Mouse (Mus musculus) ovary, adult 18-20 months (tissue): ENCODE data around the gene Stx19.

Experiments used
- DNase-seq: peaks from one replicate; pipeline ENCODE4 v3.0.0; 2022; ENCODE audit warnings: low spot score, mixed read lengths

The Stx19 gene

DNA sequence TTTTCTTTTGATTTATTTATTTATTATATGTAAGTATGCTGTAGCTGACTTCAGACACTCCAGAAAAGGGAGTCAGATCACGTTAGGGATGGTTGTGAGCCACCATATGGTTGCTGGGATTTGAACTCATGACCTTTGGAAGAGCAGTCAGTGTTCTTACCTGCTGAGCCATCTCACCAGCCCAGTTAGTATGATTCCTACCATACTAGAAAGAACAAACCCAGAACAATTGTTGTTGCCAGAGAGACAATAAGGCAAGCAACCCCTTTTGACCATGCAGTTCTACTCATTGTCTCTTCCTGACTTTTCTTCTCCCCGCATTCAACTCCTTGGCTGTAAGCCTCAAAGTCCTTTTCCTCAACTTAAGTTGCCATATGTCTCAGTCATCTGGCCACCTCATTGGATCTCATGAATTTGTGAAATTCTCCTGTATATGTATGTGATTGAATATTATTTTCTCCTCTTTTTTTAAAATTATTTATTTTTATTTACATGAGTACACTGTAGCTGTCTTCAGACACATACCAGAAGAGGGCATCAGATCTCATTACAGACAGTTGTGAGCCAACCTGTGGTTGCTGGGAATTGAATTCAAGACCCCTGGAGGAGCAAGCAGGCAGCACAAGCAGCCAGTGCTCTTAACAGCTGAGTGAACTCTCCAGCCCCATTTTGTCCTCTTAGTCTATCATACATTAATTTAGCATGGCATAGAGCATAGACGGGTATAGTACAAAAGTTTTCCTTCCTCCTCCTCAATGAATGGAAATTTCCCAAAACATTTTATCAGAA lies 38.2 kb downstream of the Stx19 start:
- no peak for DNase-seq

DNA sequence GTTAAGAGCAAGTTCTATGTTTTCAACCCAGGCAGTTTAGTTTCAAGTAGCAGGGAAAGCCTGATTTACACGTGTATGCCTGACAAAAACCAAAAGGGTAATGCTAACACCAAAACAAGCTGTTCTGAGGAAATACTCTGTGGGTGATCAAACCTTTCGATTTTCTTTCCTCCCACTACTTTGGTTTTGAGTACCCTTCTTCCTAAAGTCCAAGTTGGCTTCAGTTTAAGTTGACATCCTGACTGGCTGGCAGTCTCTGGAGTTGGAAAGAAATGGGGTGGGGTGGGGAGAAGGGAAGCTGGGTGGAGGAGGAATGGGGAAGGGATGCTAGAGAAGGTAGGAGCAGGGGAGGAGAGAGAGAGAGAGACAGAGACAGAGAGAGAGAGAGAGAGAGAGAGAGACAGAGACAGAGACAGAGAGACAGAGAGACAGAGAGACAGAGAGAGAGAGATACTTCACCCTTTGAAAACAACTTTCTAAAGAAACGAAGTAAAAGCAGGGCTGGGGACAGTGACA lies 39.2 kb downstream of the Stx19 start:
- DNase-seq: no peak

DNA sequence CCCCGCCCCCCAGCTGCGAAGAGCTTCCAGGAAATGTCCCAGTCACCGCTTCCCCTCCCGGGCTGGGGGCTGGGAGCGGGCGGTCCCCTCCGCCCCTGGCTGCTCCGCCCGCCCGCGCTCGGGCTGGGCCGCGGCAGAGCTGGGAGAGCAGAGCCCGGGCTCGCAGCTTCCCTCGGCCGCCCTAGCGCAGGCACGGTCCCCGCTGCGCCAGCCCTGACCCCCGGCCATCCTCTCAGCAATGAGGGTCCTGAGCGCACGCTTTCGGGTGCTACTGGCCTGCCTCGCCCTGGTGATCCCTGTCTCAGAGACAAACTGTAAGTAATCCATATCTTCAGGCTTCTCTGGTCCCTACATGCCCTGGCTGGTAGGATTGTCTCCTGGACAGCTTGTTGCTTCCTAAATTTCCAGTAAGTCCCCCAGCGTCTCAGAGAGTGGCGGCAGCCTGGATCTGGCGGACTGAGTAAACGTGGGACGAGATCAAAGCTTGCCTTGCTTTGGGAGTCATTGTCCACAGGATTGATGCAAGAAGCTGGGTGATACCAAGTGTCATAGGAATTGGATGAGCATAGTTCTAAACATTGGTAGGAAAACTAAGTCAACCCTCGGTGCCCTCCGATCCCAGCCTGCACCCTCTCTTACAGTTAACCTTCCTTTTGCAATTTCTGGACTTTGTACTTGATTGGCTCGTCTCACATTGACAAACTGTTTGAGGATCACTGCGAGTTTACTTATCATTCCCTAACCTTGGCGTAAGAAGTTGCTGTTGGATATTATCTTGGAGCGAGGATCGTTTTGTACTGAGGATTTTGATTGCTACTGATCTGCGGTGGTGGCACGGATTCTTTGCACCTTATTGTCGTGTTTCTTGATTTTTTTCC lies 40.0 kb downstream of the Stx19 start, which contains the start of gene Pros1:
Pros1 (plus strand) TSS at position 117 of the 878 bp plus-strand sequence.
- DNase-seq: peak; percentile 54

DNA sequence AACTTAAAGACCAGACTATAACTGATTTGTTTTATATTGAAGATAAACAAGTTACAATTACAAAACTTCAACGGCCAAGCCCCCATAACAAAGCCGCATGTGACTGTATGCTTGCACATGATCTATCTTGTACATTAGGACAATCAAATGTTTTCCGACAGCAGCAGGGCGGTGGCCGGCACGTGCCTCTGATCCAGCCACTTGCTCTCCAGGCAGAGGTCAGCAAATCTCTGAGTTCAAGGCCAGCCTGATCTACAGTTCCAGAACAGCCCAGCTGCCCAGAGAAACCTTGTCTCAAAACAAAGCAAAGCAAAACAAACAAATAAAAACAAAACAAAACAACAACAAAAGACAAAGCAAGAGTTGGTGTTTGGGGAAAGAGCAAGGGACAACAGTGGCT lies 40.9 kb downstream of the Stx19 start:
- peak; percentile 21 for DNase-seq

DNA sequence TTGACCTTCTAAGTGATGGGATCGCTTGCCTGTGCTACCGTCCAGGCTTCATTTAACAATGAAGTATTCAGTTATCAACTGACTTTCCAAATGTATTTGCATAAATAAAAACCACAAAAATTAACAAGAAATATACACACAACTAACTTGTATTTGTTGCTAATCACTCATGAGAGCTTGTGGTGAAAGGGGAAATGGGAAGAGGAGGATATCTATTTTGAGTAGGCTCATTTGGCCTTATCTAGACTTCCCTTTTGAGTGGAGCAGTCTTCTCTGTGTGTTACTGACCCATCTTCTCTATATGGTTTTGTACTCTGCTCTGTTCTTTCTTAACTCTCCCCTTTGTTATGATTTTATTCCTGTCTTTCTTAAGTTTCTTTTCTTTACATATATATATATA lies 41.8 kb downstream of the Stx19 start:
- DNase-seq: no peak

DNA sequence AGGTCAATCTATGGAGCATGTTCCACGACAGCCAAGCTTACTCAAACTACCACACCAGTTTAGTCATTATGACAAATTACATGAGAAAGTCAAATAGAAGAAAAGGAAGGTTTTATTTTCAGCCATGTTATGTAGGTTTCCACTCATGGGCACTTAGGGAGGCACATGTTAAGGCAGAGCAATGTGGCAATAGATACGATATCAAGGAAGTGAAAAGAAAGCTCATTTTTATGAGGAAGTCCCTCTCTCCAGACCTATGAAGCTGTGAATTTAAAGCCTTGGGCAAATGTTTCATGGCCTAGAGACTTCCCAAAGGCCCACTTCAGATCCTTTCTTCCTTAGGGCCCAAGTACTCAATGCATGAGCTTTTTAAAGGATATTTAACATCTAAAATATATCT lies 43.0 kb downstream of the Stx19 start:
- DNase-seq: no peak

DNA sequence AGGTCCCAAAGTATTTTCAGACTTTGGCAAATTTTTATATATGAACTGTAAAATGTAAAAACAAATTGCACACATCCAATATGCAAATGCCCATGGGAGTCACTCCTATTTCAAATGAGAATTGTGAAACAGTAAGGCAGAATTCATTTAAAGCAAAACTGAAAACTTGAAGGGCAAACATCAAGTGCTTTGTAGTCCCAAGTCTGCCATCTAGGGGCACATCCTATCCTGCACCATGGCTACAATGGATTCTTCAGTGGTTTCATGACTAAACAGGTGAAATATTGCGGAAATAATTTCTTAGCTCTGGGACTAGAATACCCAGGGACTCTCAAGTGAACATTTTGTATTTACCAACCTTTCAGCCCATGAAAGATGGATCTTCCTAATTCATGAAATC lies 43.5 kb downstream of the Stx19 start:
- no peak for DNase-seq

DNA sequence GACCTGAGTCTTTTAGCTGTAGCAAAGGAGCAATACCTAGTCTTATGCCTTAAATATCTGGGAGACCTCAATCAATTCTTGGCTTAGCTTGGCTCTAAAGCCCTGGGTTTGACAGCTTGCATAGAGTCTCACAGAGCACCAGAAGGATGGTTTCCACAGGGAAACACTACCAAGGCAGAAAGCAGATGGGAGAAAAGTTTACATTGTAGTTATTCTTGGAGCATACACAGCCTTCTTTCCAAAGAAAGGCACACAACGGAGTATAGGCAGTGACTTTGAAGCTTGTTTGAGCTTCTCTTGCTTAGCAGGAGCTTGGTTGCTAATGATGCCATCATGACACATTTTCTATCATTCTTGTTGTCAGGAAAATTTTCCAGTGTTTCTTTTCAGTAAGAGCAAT lies 45.7 kb downstream of the Stx19 start:
- no peak for DNase-seq

DNA sequence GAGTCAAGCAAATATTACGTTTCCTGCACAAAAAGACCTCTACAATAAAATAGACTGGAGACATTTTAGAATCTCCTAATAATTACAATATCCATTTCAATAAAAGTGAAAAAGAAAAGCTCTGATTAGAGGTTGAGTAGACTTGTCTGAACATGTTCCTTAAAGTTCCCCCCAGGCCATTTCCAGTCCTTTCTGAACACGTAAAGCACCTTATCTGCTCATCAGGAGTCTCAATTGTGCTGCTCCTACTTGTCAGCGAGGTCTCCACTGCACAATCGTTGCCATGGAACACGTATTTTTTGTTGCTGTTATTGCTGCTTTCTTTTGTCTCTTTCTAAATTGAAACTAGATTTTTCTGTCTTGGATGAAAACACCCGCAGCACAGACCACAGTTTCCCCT lies 47.0 kb downstream of the Stx19 start:
- no peak for DNase-seq

DNA sequence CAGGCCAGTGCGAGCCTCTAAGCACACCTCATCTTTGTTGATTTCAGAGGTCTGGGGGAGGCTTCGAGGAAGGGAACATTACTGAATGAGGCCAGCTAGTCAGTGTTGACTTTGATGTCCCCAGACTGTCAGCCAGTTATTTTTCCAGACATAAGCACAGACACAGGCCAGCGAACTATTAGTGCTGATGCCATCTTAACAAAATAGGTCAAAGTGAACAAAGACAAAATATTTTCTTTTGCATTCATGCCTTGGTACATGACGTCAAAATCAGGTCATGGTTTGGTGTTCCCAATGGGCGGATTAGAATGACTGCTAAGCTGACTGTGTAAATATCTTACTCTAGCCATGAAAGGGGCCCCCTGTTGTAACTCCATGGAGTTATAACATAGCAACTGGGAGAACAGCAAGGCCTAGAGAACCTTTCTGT lies 58.2 kb downstream of the Stx19 start:
- peak; percentile 17 for DNase-seq

DNA sequence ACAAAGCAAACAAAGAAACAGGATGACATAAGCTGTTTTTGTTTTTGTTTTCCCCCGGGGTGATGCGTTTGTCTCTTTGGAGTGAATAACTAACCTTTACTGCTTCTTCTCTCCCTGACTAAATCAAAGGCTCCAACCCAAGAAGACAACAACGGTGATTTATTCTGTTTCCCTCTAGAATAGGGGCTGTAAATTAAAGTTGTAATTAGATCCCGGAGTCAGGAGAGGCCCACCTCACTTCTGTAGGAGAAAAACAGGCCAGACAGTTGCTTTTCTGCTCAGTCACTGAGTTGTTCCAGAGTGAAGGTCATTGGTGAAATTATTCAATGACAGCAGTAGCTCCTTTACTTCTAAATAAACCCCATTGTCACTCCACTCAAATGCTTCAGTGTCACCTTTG lies 58.7 kb downstream of the Stx19 start:
- no peak for DNase-seq
